Mouse (Mus musculus): ENCODE measurements around the gene Ctcfl. TPM values are rescaled to one million over a fixed set of nuclear protein-coding genes. Genes with fewer than 3 reads are reported as not detected.
"Not testable (repeated sequence)": the region's sequence is repeated elsewhere in the genome, so short reads cannot be mapped to it uniquely, and the experiment has no call there.

Gene Ctcfl
- polyA plus RNA-seq, 1 experiment from 2014 or later: 0.11 TPM

- not testable (repeated sequence) for H3K36me3 ChIP-seq; DNase-seq (ENCODE audit: low spot score); H3K9me3 ChIP-seq (replicated peaks); H3K4me1 ChIP-seq; H3K4me3 ChIP-seq; H3K27ac ChIP-seq (replicated peaks); H3K27me3 ChIP-seq (ENCODE audit: low read depth, poor library complexity, severe bottlenecking)
- WGBS: 93% methylated on average over 10 of the region's 10 CpGs
Observed at GRCm38 (mm10) chr2:173097337-173097736, 22.0 kb downstream of the Ctcfl start.

GRCm38 (mm10) chr2:173089437-173089836, 29.9 kb downstream of the Ctcfl start:
- Histone ChIP-seq H3K9me3 (replicated peaks) (no peaks in the 10 kb centered on the region), H3K36me3 (no peaks in the 10 kb centered on the region), H3K4me3 (no peak overlapping the region), H3K4me1 (no peaks in the 10 kb centered on the region), H3K27me3 (ENCODE audit: low read depth, poor library complexity, severe bottlenecking) (no peaks in the 10 kb centered on the region), H3K27ac (replicated peaks) (no peak overlapping the region)
- DNase-seq (ENCODE audit: low spot score): peak; percentile 85
- WGBS: 21% methylated on average over 6 of the region's 6 CpGs

DNA sequence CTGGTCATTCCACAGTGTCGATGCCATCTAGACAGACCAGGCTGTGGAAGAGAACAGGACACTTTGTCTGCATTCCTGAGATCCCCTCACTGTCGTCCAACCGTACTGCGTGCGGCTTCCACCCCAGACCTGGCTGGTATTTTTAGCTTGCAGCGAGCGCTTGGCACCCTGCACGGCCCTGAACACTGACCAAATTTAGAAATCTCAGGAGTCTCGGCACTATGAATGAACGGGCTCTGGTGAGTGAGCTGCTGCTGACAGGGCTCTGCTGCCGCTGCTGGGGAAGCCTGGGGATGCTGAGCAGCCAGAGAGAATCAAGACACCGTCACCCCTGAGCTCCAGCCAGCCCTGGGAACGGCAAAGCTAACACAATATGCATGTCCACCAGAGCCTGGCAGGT, 31.9 kb downstream of the Ctcfl start:
- Histone ChIP-seq H3K27me3 (ENCODE audit: low read depth, poor library complexity, severe bottlenecking) (no peaks in the 10 kb centered on the region), H3K4me3 (no peak overlapping the region), H3K9me3 (replicated peaks) (no peaks in the 10 kb centered on the region), H3K36me3 (no peaks in the 10 kb centered on the region), H3K4me1 (peaks cover 10% of the 10 kb centered on the region), H3K27ac (replicated peaks) (no peak overlapping the region)
- no peak for DNase-seq (ENCODE audit: low spot score)
- WGBS: 65% methylated on average over 13 of the region's 13 CpGs

DNA sequence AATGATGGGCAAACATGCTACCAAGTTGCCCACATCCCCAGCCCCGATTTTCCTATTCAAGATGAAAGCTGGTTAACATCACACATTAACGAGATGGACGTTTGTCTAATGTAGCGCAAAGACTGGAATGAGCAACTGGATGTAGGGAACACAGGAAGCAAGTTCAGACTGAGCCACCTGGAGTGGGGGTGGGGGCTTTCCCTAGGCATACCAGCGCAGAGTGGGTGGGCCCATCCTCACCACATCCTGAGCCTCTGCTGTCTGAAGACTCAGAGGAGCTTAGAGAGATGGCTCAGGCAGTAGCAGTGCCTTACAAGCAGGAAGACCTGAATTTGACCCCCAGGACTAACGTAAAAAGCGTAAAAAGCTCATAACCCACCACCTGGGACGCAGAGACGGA, 33.6 kb downstream of the Ctcfl start:
- Histone ChIP-seq H3K27ac (replicated peaks) (no peak overlapping the region), H3K4me1 (peaks cover 14% of the 10 kb centered on the region), H3K4me3 (no peak overlapping the region), H3K27me3 (ENCODE audit: low read depth, poor library complexity, severe bottlenecking) (no peaks in the 10 kb centered on the region), H3K9me3 (replicated peaks) (no peaks in the 10 kb centered on the region), H3K36me3 (no peaks in the 10 kb centered on the region)
- 89% methylated on average over 9 of the region's 9 CpGs for WGBS
- DNase-seq (ENCODE audit: low spot score): no peak

DNA sequence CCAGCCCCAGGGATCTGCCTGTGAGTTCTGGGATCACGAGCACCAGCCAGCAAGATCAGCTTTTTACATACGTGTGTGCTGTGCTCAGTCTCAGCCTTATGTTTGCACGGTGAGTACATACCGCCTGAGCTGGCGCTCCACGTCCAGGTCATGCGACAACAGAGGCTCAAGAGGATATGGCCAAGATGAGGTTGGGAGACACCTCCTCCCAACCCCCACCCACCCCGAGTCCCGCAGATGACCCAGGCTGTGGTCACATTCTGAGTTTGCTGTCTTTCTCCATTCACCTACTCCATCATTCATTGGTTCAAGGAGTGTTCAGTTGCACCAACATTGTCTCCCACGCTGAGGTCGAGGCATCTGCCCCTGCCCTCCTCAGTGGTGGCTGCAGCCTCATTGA, 34.5 kb downstream of the Ctcfl start:
- no peaks in the 10 kb centered on the region for H3K9me3 ChIP-seq (replicated peaks)
- DNase-seq (ENCODE audit: low spot score): no peak
- peaks cover 16% of the 10 kb centered on the region for H3K4me1 ChIP-seq
- H3K4me3 ChIP-seq: no peak overlapping the region
- no peak overlapping the region for H3K27ac ChIP-seq (replicated peaks)
- WGBS: 93% methylated on average over 11 of the region's 11 CpGs
- 0 out of 2 replicates have a peak, but pooled peaks cover 4% of the 10 kb centered on the region for H3K27me3 ChIP-seq (ENCODE audit: low read depth, poor library complexity, severe bottlenecking)
- H3K36me3 ChIP-seq: no peaks in the 10 kb centered on the region

DNA sequence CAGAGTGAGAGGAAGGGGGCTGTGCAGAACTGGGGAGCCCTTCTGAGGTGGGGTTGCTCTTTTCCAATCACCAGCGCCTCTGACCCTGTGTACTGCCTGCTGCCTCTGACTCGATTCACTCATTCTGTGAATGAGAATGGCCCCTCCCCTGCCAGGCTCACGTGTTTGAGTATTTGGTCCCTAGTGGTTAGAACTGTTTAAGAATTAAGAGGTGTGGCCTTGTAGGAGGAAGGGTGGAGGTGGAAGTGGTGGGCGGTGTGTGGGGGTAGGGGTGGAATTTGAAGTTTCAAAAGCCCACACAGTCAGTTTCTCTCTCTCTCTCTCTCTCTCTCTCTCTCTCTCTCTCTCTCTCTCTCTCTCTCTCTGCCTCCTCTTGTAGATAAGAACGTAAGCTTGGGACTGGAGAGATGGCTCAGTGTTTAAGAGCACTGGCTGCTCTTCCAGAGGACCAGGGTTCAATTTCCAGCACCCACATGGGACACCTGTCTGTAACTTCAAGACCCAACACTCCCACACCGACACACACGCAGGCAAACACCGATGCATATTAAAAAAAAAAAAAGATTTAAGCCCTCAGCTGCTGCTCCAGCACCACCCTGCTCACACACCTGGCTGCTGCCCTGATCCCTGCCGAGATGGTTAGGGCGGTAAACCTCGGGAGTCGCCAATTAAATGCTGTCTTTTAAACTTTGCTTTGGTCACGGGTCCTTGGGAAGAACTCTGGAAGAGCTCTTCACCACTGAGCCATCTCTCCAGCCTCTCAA, 35.4 kb downstream of the Ctcfl start:
- Histone ChIP-seq H3K36me3 (no peaks in the 10 kb centered on the region), H3K4me1 (peaks cover 16% of the 10 kb centered on the region), H3K9me3 (replicated peaks) (no peaks in the 10 kb centered on the region), H3K4me3 (no peak overlapping the region), H3K27me3 (ENCODE audit: low read depth, poor library complexity, severe bottlenecking) (0 out of 2 replicates have a peak, but pooled peaks cover 7% of the 10 kb centered on the region), H3K27ac (replicated peaks) (no peak overlapping the region)
- WGBS: 25% methylated on average over 13 of the region's 13 CpGs
- no peak for DNase-seq (ENCODE audit: low spot score)

- Histone ChIP-seq H3K4me3 (no peak overlapping the region), H3K36me3 (no peaks in the 10 kb centered on the region), H3K27ac (replicated peaks) (no peak overlapping the region), H3K27me3 (ENCODE audit: low read depth, poor library complexity, severe bottlenecking) (0 out of 2 replicates have a peak, but pooled peaks cover 7% of the 10 kb centered on the region), H3K4me1 (peaks cover 16% of the 10 kb centered on the region), H3K9me3 (replicated peaks) (no peaks in the 10 kb centered on the region)
- WGBS: 84% methylated on average over 9 of the region's 9 CpGs
- DNase-seq (ENCODE audit: low spot score): no peak
Observed at GRCm38 (mm10) chr2:173083106-173083505, 36.2 kb downstream of the Ctcfl start.

- peaks cover 16% of the 10 kb centered on the region for H3K4me1 ChIP-seq
- 0 out of 2 replicates have a peak, but pooled peaks cover 7% of the 10 kb centered on the region for H3K27me3 ChIP-seq (ENCODE audit: low read depth, poor library complexity, severe bottlenecking)
- 89% methylated on average over 3 of the region's 3 CpGs for WGBS
- no peaks in the 10 kb centered on the region for H3K9me3 ChIP-seq (replicated peaks)
- H3K36me3 ChIP-seq: no peaks in the 10 kb centered on the region
- H3K4me3 ChIP-seq: no peak overlapping the region
- H3K27ac ChIP-seq (replicated peaks): no peak overlapping the region
- DNase-seq (ENCODE audit: low spot score): no peak
Observed at GRCm38 (mm10) chr2:173082706-173083105, 36.6 kb downstream of the Ctcfl start.

GRCm38 (mm10) chr2:173080785-173081241, 38.5 kb downstream of the Ctcfl start:
- WGBS: 34% methylated on average over 10 of the region's 10 CpGs
- Histone ChIP-seq H3K9me3 (replicated peaks) (no peaks in the 10 kb centered on the region), H3K4me3 (no peak overlapping the region), H3K27ac (replicated peaks) (no peak overlapping the region), H3K27me3 (ENCODE audit: low read depth, poor library complexity, severe bottlenecking) (0 out of 2 replicates have a peak, but pooled peaks cover 7% of the 10 kb centered on the region), H3K4me1 (peaks cover 16% of the 10 kb centered on the region), H3K36me3 (no peaks in the 10 kb centered on the region)
- peak; percentile 79 for DNase-seq (ENCODE audit: low spot score)

GRCm38 (mm10) chr2:173079766-173080549, 39.4 kb downstream of the Ctcfl start:
- Histone ChIP-seq H3K9me3 (replicated peaks) (no peaks in the 10 kb centered on the region), H3K4me1 (peaks cover 16% of the 10 kb centered on the region), H3K27me3 (ENCODE audit: low read depth, poor library complexity, severe bottlenecking) (0 out of 2 replicates have a peak, but pooled peaks cover 7% of the 10 kb centered on the region), H3K36me3 (no peaks in the 10 kb centered on the region), H3K27ac (replicated peaks) (no peak overlapping the region), H3K4me3 (no peak overlapping the region)
- WGBS: 66% methylated on average over 10 of the region's 10 CpGs
- no peak for DNase-seq (ENCODE audit: low spot score)

DNA sequence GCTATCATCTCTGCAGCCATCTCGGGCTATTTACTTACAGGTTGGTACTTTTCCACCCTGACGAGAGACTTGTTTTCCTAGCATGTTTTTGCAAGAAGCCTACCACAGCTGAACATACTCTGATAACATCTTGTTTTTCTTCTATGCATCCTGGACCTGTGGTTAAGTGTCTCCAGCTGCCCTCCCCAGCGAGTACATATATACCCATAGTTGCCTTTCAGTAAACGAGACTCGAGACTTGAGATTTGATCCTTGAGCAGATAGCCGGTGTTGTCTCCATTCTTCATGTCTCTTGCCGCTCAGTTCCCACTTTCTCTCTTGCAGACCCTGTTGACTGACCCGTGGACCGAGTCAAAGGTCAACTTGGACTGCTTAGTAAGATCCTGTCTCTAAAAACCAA, 42.4 kb downstream of the Ctcfl start:
- H3K36me3 ChIP-seq: no peaks in the 10 kb centered on the region
- 0 out of 2 replicates have a peak, but pooled peaks cover 7% of the 10 kb centered on the region for H3K27me3 ChIP-seq (ENCODE audit: low read depth, poor library complexity, severe bottlenecking)
- no peak overlapping the region for H3K27ac ChIP-seq (replicated peaks)
- H3K4me1 ChIP-seq: 0 out of 2 replicates have a peak, but pooled peaks cover 6% of the 10 kb centered on the region
- no peak overlapping the region for H3K4me3 ChIP-seq
- WGBS: 85% methylated on average over 9 of the region's 9 CpGs
- DNase-seq (ENCODE audit: low spot score): no peak
- H3K9me3 ChIP-seq (replicated peaks): peaks cover 9% of the 10 kb centered on the region; the same call in 1 of the 2 replicates

- DNase-seq (ENCODE audit: low spot score): no peak
- no peak overlapping the region for H3K27ac ChIP-seq (replicated peaks)
- no peaks in the 10 kb centered on the region for H3K4me1 ChIP-seq
- H3K9me3 ChIP-seq (replicated peaks): peaks cover 9% of the 10 kb centered on the region; the same call in 1 of the 2 replicates
- no peak overlapping the region for H3K4me3 ChIP-seq
- no peaks in the 10 kb centered on the region for H3K36me3 ChIP-seq
- no peaks in the 10 kb centered on the region for H3K27me3 ChIP-seq (ENCODE audit: low read depth, poor library complexity, severe bottlenecking)
- 85% methylated on average over 5 of the region's 5 CpGs for WGBS
Observed at GRCm38 (mm10) chr2:173073666-173074065, 45.7 kb downstream of the Ctcfl start.

DNA sequence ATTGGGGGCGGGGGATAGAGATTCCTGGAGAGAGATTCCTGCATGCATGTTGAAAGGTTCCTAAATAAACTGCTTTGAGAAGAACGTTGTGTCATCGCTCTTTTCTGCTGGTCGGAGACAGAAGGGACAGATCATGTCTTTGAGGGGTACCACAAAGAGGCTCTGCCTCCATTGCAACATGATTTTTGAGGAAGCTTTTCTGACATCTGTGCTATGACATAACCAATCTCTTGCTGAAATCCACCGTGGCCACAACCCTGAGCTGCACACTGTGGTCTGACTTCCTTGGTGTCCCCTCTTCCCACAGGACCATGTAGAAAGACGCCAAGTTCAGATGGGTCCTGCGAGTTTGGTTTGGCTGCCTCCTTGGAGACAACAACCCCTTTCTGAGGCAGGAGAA, 46.4 kb downstream of the Ctcfl start:
- no peak for DNase-seq (ENCODE audit: low spot score)
- Histone ChIP-seq H3K4me1 (no peaks in the 10 kb centered on the region), H3K36me3 (no peaks in the 10 kb centered on the region), H3K27me3 (ENCODE audit: low read depth, poor library complexity, severe bottlenecking) (no peaks in the 10 kb centered on the region), H3K4me3 (no peak overlapping the region), H3K27ac (replicated peaks) (no peak overlapping the region), H3K9me3 (replicated peaks) (peaks cover 14% of the 10 kb centered on the region; the same call in 1 of the 2 replicates)
- WGBS: 89% methylated on average over 7 of the region's 7 CpGs

Data from midbrain, embryonic 10.5 days (tissue).